Mouse (Mus musculus): Measurements from ENCODE around the gene Ppp2r5a. TPM values are rescaled to one million over a fixed set of nuclear protein-coding genes. Genes with fewer than 3 reads are reported as not detected.

Gene Ppp2r5a
- polyA plus RNA-seq, 1 experiment from 2014 or later, result 19.2 TPM

- Histone ChIP-seq H3K27me3 (ENCODE audit: control insufficient read depth, insufficient read depth, low read length) (no peaks in the 10 kb centered on the region), H3K4me3 (ENCODE audit: low read depth, low read length) (no peak overlapping the region), H3K9ac (ENCODE audit: low read length) (no peak overlapping the region), H3K27ac (ENCODE audit: low read depth, low read length) (no peak overlapping the region), H3K4me2 (no peak overlapping the region), H3K36me3 (ENCODE audit: control insufficient read depth, insufficient read depth, low read length) (no peaks in the 10 kb centered on the region), H3K9me3 (ENCODE audit: control insufficient read depth, low read length) (no peaks in the 10 kb centered on the region), H3K4me1 (ENCODE audit: control insufficient read depth, insufficient read depth, low read length) (no peaks in the 10 kb centered on the region)
- no peak for ATAC-seq (ENCODE audit: low FRiP score)
- DNase-seq (ENCODE audit: low spot score, missing footprints), result no peak
- WGBS, result 71% methylated on average over 1 of the region's 1 CpGs
Observed at GRCm38 (mm10) chr1:191421426-191421999, 18.4 kb upstream of the Ppp2r5a start.

DNA sequence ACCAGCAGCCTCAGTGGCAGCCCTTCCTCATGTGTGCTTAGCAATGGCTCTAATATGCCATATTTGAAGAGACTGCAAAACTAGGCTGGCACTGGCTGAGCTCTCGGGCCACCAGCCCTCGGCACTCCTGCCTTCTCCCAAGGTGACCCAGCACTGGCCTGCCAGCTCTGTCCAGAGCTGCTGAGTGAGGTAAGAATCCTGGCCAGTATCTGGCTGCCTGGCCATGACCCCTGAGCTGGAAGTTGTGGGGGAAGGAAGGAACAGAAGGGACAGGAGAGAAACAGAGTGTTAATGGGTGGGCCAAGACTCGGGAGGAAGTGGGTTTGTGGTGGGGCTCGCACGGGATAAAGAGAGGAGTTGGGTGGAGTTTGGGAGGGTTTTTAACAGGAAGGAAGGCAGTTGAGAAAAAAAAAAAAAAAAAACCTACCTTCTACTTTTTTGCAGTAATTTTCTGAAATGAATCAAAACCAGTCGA, 17.9 kb upstream of the Ppp2r5a start:
- Histone ChIP-seq H3K4me3 (ENCODE audit: low read depth, low read length) (no peak overlapping the region), H3K4me2 (no peak overlapping the region), H3K36me3 (ENCODE audit: control insufficient read depth, insufficient read depth, low read length) (no peaks in the 10 kb centered on the region), H3K9ac (ENCODE audit: low read length) (no peak overlapping the region), H3K4me1 (ENCODE audit: control insufficient read depth, insufficient read depth, low read length) (no peaks in the 10 kb centered on the region), H3K9me3 (ENCODE audit: control insufficient read depth, low read length) (no peaks in the 10 kb centered on the region), H3K27me3 (ENCODE audit: control insufficient read depth, insufficient read depth, low read length) (no peaks in the 10 kb centered on the region), H3K27ac (ENCODE audit: low read depth, low read length) (no peak overlapping the region)
- no peak for DNase-seq (ENCODE audit: low spot score, missing footprints)
- ATAC-seq (ENCODE audit: low FRiP score), result no peak
- 59% methylated on average over 6 of the region's 6 CpGs for WGBS

DNA sequence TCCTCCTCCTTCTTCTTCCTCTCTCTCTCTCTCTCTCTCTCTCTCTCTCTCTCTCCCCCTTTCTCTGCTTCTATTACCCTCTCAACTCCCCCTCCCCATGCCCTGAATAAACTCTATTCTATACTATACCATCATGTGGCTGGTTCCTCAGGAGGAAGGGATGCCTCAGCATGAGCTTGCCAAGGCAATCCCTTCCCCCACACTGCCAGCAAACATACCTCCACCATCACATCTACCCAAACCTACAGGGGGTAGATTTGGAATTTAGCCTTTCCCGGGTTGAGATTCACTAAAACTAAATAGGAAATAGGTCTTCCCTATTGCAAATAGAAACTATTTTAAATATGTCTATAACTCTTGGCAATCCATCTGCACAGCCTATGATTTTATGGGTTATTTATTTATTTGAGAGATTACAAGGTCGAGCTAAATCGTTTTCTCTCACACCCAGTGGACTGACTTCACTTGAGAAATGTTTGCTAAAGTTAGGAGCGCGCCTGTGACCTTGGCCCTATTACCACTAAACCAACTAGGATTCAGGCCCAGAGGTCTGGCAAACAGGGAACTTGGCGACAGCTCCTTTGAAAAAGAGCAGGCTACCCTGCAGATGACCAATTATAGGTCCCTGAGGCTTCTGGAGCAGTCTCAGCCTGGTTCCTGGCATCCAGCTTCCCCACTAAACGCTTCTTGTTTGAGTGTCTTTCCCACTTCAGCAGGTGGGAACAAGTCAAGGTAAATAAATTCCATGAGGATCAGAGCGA, 17.1 kb upstream of the Ppp2r5a start:
- no peaks in the 10 kb centered on the region for H3K9me3 ChIP-seq (ENCODE audit: control insufficient read depth, low read length)
- ATAC-seq (ENCODE audit: low FRiP score) (no peak), DNase-seq (ENCODE audit: low spot score, missing footprints) (no peak)

GRCm38 (mm10) chr1:191419421-191419820, 16.3 kb upstream of the Ppp2r5a start:
- 62% methylated on average over 6 of the region's 6 CpGs for WGBS
- no peak overlapping the region for H3K9ac ChIP-seq (ENCODE audit: low read length)
- ATAC-seq (ENCODE audit: low FRiP score) (no peak), DNase-seq (ENCODE audit: low spot score, missing footprints) (no peak)
- H3K4me3 ChIP-seq (ENCODE audit: low read depth, low read length), result no peak overlapping the region
- H3K4me2 ChIP-seq, result no peak overlapping the region
- no peaks in the 10 kb centered on the region for H3K27me3 ChIP-seq (ENCODE audit: control insufficient read depth, insufficient read depth, low read length)
- H3K36me3 ChIP-seq (ENCODE audit: control insufficient read depth, insufficient read depth, low read length), result no peaks in the 10 kb centered on the region
- H3K27ac ChIP-seq (ENCODE audit: low read depth, low read length), result no peak overlapping the region
- no peaks in the 10 kb centered on the region for H3K9me3 ChIP-seq (ENCODE audit: control insufficient read depth, low read length)
- H3K4me1 ChIP-seq (ENCODE audit: control insufficient read depth, insufficient read depth, low read length), result no peaks in the 10 kb centered on the region

More for the DNA sequence above, 17.1 kb upstream of the Ppp2r5a start:
- Histone ChIP-seq H3K4me3 (ENCODE audit: low read depth, low read length) (no peak overlapping the region), H3K4me2 (no peak overlapping the region), H3K9ac (ENCODE audit: low read length) (no peak overlapping the region), H3K4me1 (ENCODE audit: control insufficient read depth, insufficient read depth, low read length) (no peaks in the 10 kb centered on the region), H3K27ac (ENCODE audit: low read depth, low read length) (no peak overlapping the region), H3K36me3 (ENCODE audit: control insufficient read depth, insufficient read depth, low read length) (no peaks in the 10 kb centered on the region), H3K27me3 (ENCODE audit: control insufficient read depth, insufficient read depth, low read length) (no peaks in the 10 kb centered on the region)
- 51% methylated on average over 8 of the region's 8 CpGs for WGBS

- no peaks in the 10 kb centered on the region for H3K27me3 ChIP-seq (ENCODE audit: control insufficient read depth, insufficient read depth, low read length)
- no peaks in the 10 kb centered on the region for H3K36me3 ChIP-seq (ENCODE audit: control insufficient read depth, insufficient read depth, low read length)
- ATAC-seq (ENCODE audit: low FRiP score) (no peak), DNase-seq (ENCODE audit: low spot score, missing footprints) (no peak)
- H3K4me2 ChIP-seq, result no peak overlapping the region
- H3K4me1 ChIP-seq (ENCODE audit: control insufficient read depth, insufficient read depth, low read length), result no peaks in the 10 kb centered on the region
- no peak overlapping the region for H3K9ac ChIP-seq (ENCODE audit: low read length)
- H3K27ac ChIP-seq (ENCODE audit: low read depth, low read length), result no peak overlapping the region
- no peaks in the 10 kb centered on the region for H3K9me3 ChIP-seq (ENCODE audit: control insufficient read depth, low read length)
- H3K4me3 ChIP-seq (ENCODE audit: low read depth, low read length), result no peak overlapping the region
- 70% methylated on average over 4 of the region's 4 CpGs for WGBS
Observed at GRCm38 (mm10) chr1:191418936-191419335, 15.9 kb upstream of the Ppp2r5a start.

- DNase-seq (ENCODE audit: low spot score, missing footprints) (no peak), ATAC-seq (ENCODE audit: low FRiP score) (no peak)
- Histone ChIP-seq H3K4me1 (ENCODE audit: control insufficient read depth, insufficient read depth, low read length) (no peaks in the 10 kb centered on the region), H3K27me3 (ENCODE audit: control insufficient read depth, insufficient read depth, low read length) (no peaks in the 10 kb centered on the region), H3K4me2 (no peak overlapping the region), H3K9me3 (ENCODE audit: control insufficient read depth, low read length) (no peaks in the 10 kb centered on the region), H3K27ac (ENCODE audit: low read depth, low read length) (no peak overlapping the region), H3K36me3 (ENCODE audit: control insufficient read depth, insufficient read depth, low read length) (no peaks in the 10 kb centered on the region), H3K4me3 (ENCODE audit: low read depth, low read length) (no peak overlapping the region), H3K9ac (ENCODE audit: low read length) (no peak overlapping the region)
- WGBS, result 87% methylated on average over 5 of the region's 5 CpGs
Observed at GRCm38 (mm10) chr1:191417111-191417510, 14.0 kb upstream of the Ppp2r5a start.

- Histone ChIP-seq H3K27ac (ENCODE audit: low read depth, low read length) (no peak overlapping the region), H3K9ac (ENCODE audit: low read length) (no peak overlapping the region), H3K4me3 (ENCODE audit: low read depth, low read length) (no peak overlapping the region), H3K36me3 (ENCODE audit: control insufficient read depth, insufficient read depth, low read length) (no peaks in the 10 kb centered on the region), H3K4me1 (ENCODE audit: control insufficient read depth, insufficient read depth, low read length) (no peaks in the 10 kb centered on the region), H3K4me2 (no peak overlapping the region), H3K27me3 (ENCODE audit: control insufficient read depth, insufficient read depth, low read length) (no peaks in the 10 kb centered on the region), H3K9me3 (ENCODE audit: control insufficient read depth, low read length) (no peaks in the 10 kb centered on the region)
- ATAC-seq (ENCODE audit: low FRiP score) (no peak), DNase-seq (ENCODE audit: low spot score, missing footprints) (no peak)
- 48% methylated on average over 3 of the region's 3 CpGs for WGBS
Observed at GRCm38 (mm10) chr1:191416611-191417010, 13.5 kb upstream of the Ppp2r5a start.

DNA sequence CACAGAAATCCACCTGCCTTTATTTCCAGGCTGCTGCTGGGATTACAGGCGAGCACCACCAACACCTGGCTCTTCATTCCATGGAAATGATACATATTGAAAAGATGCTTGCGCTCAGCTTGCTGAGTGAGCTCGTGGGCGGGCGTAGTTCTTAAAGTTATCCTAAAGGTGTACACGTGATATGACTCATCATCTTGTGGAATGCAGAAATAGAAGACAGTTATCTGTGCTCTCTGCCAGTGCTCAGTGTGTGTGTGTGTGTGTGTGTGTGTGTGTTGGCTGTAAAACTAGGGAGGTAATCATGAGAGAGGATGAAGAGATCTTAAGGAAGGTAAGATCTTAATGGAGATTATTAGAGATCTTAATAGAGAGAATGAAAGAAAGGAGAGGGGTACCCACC, 11.4 kb upstream of the Ppp2r5a start:
- ATAC-seq (ENCODE audit: low FRiP score), result no peak
- H3K4me1 ChIP-seq (ENCODE audit: control insufficient read depth, insufficient read depth, low read length), result no peaks in the 10 kb centered on the region
- H3K4me3 ChIP-seq (ENCODE audit: low read depth, low read length), result no peak overlapping the region
- no peak overlapping the region for H3K27ac ChIP-seq (ENCODE audit: low read depth, low read length)
- H3K36me3 ChIP-seq (ENCODE audit: control insufficient read depth, insufficient read depth, low read length), result no peaks in the 10 kb centered on the region
- H3K27me3 ChIP-seq (ENCODE audit: control insufficient read depth, insufficient read depth, low read length), result no peaks in the 10 kb centered on the region
- WGBS, result 86% methylated on average over 6 of the region's 6 CpGs
- H3K4me2 ChIP-seq, result no peak overlapping the region
- no peak for DNase-seq (ENCODE audit: low spot score, missing footprints)
- no peak overlapping the region for H3K9ac ChIP-seq (ENCODE audit: low read length)
- H3K9me3 ChIP-seq (ENCODE audit: control insufficient read depth, low read length), result no peaks in the 10 kb centered on the region

- WGBS, result 60% methylated on average over 6 of the region's 6 CpGs
- DNase-seq (ENCODE audit: low spot score, missing footprints), result no peak
- Histone ChIP-seq H3K27me3 (ENCODE audit: control insufficient read depth, insufficient read depth, low read length) (no peaks in the 10 kb centered on the region), H3K27ac (ENCODE audit: low read depth, low read length) (no peak overlapping the region), H3K4me2 (no peak overlapping the region), H3K9me3 (ENCODE audit: control insufficient read depth, low read length) (no peaks in the 10 kb centered on the region), H3K4me3 (ENCODE audit: low read depth, low read length) (no peak overlapping the region), H3K9ac (ENCODE audit: low read length) (no peak overlapping the region), H3K36me3 (ENCODE audit: control insufficient read depth, insufficient read depth, low read length) (no peaks in the 10 kb centered on the region), H3K4me1 (ENCODE audit: control insufficient read depth, insufficient read depth, low read length) (no peaks in the 10 kb centered on the region)
- ATAC-seq (ENCODE audit: low FRiP score), result no peak
Observed at GRCm38 (mm10) chr1:191413691-191414415, 10.8 kb upstream of the Ppp2r5a start.
